Mouse (Mus musculus): ENCODE measurements around the gene Mthfr.

DNA sequence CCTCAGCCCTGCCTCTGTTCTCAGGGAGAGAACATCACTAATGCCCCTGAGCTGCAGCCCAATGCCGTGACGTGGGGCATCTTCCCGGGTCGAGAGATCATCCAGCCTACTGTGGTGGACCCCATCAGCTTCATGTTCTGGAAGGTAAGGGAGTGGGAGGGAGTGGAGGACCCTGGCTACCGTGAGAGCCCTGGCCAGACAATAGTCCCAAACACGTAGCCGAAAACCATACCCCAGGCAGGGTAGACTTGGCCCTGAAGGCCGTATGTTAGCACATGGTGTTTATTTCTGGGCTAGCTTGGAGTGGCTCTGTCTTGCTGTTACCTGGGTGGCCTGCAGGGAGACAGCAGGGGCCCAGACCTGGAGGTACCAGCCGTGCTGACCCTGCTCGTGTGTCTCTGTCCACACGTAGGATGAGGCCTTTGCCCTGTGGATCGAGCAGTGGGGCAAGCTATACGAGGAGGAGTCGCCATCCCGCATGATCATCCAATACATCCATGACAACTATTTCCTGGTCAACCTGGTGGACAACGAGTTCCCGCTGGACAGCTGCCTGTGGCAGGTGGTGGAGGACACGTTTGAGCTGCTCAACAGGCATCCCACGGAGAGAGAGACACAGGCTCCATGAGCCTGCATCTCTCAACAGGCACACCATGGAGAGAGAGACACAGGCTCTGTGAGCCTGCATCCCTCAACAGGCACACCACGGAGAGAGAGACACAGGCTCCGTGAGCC lies 16.3 kb downstream of the Mthfr start:
- no peak for TF ChIP-seq CTCF (IDR thresholded peaks at IDR 0.05; ENCODE audit: extremely low read depth, insufficient read depth, low read length)
- TF ChIP-seq POLR2A (IDR thresholded peaks at IDR 0.05; ENCODE audit: extremely low read depth, insufficient read depth, low read length) = no peak

Data from cortical plate, adult 2 months (tissue).